Mouse (Mus musculus) CH12.LX (cell line): ENCODE measurements around the gene Rptor.

Experiments used
- CTCF ChIP-seq, 2 experiments: IDR thresholded peaks in 1 of 2; conservative IDR thresholded peaks in 1 of 2; 2 replicates each; pipeline ENCODE4 v1.5.1; 2011 to 2012; ENCODE audit warnings: low read depth in 2 of 2, low read length in 2 of 2, improper control_type of control experiment in 1 of 2, inconsistent platforms in 1 of 2, mild to moderate bottlenecking in 1 of 2, moderate library complexity in 1 of 2
- MAFK ChIP-seq: IDR thresholded peaks from 2 replicates; pipeline ENCODE4 v1.6.1; 2011; ENCODE audit warnings: low read length, improper control_type of control experiment; ENCODE audit not compliant: insufficient replicate concordance
- MAX ChIP-seq: IDR thresholded peaks from 2 replicates; pipeline ENCODE4 v1.6.1; 2011; ENCODE audit warnings: low read length, improper control_type of control experiment
- MAZ ChIP-seq: IDR thresholded peaks from 2 replicates; pipeline ENCODE4 v1.6.1; 2012; ENCODE audit warnings: low read depth, mild to moderate bottlenecking, inconsistent platforms, low read length, improper control_type of control experiment, moderate library complexity
- PAX5 ChIP-seq: IDR thresholded peaks from 2 replicates; pipeline ENCODE4 v1.6.1; 2012; ENCODE audit warnings: low read length, inconsistent platforms, mixed read lengths
- POLR2A ChIP-seq: IDR thresholded peaks from 2 replicates; pipeline ENCODE4 v1.6.1; 2011; ENCODE audit warnings: low read depth, mild to moderate bottlenecking, improper control_type of control experiment, low read length

GRCm38 (mm10) chr11:119836326-119836725 lies 233.6 kb downstream of the Rptor start:
- TF ChIP-seq CTCF (conservative IDR thresholded peaks at IDR 0.05 in 1 of 2, IDR thresholded peaks at IDR 0.05 in 1 of 2; ENCODE audit: low read depth in 2 of 2, low read length in 2 of 2) (no peak), PAX5 (no peak), MAFK (no peak), POLR2A (no peak), MAX (no peak), MAZ (no peak)
